Mouse (Mus musculus): Measurements from ENCODE around the gene Zfp106.

Gene Zfp106

GRCm38 (mm10) chr2:120476277-120477087 is 87.2 kb downstream of the Zfp106 start:
- DNase-seq (ENCODE audit: low read depth in 2 of 2, low spot score in 2 of 2): no peak

GRCm38 (mm10) chr2:120470856-120471255 is 92.8 kb downstream of the Zfp106 start:
- DNase-seq (ENCODE audit: low read depth in 2 of 2, low spot score in 2 of 2): no peak

- no peak for DNase-seq (ENCODE audit: low read depth in 2 of 2, low spot score in 2 of 2)
Observed at GRCm38 (mm10) chr2:120469715-120470114, 93.9 kb downstream of the Zfp106 start.

- DNase-seq (ENCODE audit: low read depth in 2 of 2, low spot score in 2 of 2): no peak
Observed at GRCm38 (mm10) chr2:120469220-120469619, 94.4 kb downstream of the Zfp106 start.

- no peak for DNase-seq (ENCODE audit: low read depth in 2 of 2, low spot score in 2 of 2)
Observed at GRCm38 (mm10) chr2:120468011-120468410, 95.6 kb downstream of the Zfp106 start.

- no peak for DNase-seq (ENCODE audit: low read depth in 2 of 2, low spot score in 2 of 2)
Observed at GRCm38 (mm10) chr2:120465397-120465785, 98.3 kb downstream of the Zfp106 start.

GRCm38 (mm10) chr2:120464732-120465396 is 98.8 kb downstream of the Zfp106 start:
- DNase-seq (ENCODE audit: low read depth in 2 of 2, low spot score in 2 of 2): no peak

GRCm38 (mm10) chr2:120464091-120464490 is 99.6 kb downstream of the Zfp106 start:
- no peak for DNase-seq (ENCODE audit: low read depth in 2 of 2, low spot score in 2 of 2)

- no peak for DNase-seq (ENCODE audit: low read depth in 2 of 2, low spot score in 2 of 2)
Observed at GRCm38 (mm10) chr2:120463328-120463727, 100.3 kb downstream of the Zfp106 start.

GRCm38 (mm10) chr2:120460216-120460615 is 103.4 kb downstream of the Zfp106 start:
- no peak for DNase-seq (ENCODE audit: low read depth in 2 of 2, low spot score in 2 of 2)

Measured in CD8-positive naive resting alpha-beta T cell, adult 2 months (primary cell).